Mouse (Mus musculus): ENCODE measurements around the gene Cdyl. TPM values are rescaled to one million over a fixed set of nuclear protein-coding genes. Genes with fewer than 3 reads are reported as not detected.

Gene Cdyl
- polyA plus RNA-seq, 1 experiment from 2014 or later, result 8.2 TPM

DNA sequence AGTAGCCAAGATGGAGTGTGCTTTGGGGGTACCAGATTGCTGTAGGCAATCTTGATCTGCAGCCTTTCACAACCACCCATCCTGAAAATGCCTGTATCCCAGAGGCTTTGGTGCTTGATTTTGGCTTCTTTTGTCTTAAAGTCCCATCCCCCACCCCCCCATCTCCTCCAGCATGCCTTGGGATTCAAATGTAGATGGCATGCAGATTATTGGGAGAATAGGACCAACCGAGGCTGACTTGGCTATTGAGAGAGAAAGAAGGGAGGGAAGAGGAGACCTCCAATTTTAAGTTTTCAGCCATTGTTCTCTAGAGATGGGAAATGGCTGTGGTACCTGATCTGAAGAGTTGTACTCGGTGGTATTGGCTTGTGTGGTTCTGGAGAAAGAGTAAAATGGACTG lies 78.6 kb downstream of the Cdyl start:
- no peak for ATAC-seq (ENCODE audit: low FRiP score, low TSS enrichment)
- H3K27ac ChIP-seq (ENCODE audit: low read length), result no peak overlapping the region
- peaks cover 11% of the 10 kb centered on the region for H3K27me3 ChIP-seq (ENCODE audit: insufficient read depth, low read length)
- 35% methylated on average over 2 of the region's 2 CpGs for WGBS
- H3K4me1 ChIP-seq (ENCODE audit: insufficient read depth, low read length), result peaks cover 6% of the 10 kb centered on the region
- H3K4me2 ChIP-seq (replicated peaks; ENCODE audit: low read depth, low read length), result no peak overlapping the region
- no peak overlapping the region for H3K9ac ChIP-seq (replicated peaks; ENCODE audit: low read length)
- H3K4me3 ChIP-seq (ENCODE audit: low read length), result no peak overlapping the region
- H3K36me3 ChIP-seq (ENCODE audit: insufficient read depth, low read length), result no peaks in the 10 kb centered on the region
- no peaks in the 10 kb centered on the region for H3K9me3 ChIP-seq (ENCODE audit: low read length)

DNA sequence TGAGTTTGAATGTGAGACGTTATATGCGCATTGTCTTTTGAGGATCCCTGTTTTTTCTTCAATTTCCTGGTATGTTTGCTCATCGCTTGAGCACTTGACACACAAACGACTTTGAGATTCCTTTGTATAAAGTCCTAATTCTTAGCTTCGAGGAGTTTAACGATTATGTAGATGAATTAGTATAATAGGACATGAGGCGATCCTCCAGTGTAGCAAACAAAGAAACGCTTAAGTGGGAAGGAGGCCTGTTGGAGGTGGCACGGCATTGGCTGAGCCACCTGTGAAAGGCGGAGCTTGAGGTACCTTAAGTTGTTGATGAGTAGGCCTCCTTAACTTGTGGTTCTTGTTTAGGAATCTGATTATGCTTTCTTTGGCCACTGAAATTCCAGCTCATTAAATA lies 79.8 kb downstream of the Cdyl start:
- H3K27me3 ChIP-seq (ENCODE audit: insufficient read depth, low read length), result peaks cover 11% of the 10 kb centered on the region
- H3K9ac ChIP-seq (replicated peaks; ENCODE audit: low read length), result no peak overlapping the region
- no peak for ATAC-seq (ENCODE audit: low FRiP score, low TSS enrichment)
- H3K36me3 ChIP-seq (ENCODE audit: insufficient read depth, low read length), result no peaks in the 10 kb centered on the region
- H3K4me2 ChIP-seq (replicated peaks; ENCODE audit: low read depth, low read length), result no peak overlapping the region
- no peak overlapping the region for H3K4me3 ChIP-seq (ENCODE audit: low read length)
- H3K9me3 ChIP-seq (ENCODE audit: low read length), result no peaks in the 10 kb centered on the region
- peaks cover 12% of the 10 kb centered on the region for H3K4me1 ChIP-seq (ENCODE audit: insufficient read depth, low read length)
- H3K27ac ChIP-seq (ENCODE audit: low read length), result no peak overlapping the region
- 34% methylated on average over 10 of the region's 10 CpGs for WGBS

DNA sequence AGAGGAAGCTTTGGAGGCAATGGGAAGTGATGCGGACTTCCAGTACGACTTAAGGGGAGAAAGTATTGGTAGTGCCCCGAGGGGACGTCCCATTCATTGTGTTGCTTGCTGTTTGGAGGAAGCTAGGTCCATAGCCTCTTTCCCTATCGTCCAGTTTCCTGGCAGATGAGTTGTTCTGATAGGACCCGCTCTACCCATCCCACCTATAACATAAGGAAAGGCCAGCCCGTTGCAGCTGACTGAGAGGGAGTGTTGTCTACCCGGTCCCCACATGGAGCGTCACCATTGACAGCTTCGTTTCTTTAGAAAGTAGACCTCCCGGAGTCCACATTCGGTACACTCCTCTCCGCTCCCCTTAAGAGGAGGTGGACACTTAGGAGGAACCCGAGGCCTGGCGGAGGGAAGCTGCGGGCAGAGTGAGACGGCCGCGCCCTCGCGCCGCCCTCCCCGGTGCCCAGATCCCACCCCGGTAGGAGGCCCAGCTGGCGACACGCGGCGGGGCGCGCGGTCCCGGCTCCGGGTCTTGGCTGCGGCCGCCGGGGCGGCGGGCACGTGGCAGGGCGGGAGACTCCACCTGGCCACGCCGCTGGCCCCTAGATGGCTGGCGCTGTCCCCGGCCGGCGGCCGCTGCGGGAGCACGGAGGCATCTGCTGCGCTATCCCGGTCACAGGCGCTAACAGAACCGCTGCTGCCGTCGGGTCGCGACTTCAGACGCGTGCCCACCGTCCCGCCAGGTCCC lies 80.8 kb downstream of the Cdyl start:
- under 1% methylated on average over 61 of the region's 61 CpGs for WGBS

DNA sequence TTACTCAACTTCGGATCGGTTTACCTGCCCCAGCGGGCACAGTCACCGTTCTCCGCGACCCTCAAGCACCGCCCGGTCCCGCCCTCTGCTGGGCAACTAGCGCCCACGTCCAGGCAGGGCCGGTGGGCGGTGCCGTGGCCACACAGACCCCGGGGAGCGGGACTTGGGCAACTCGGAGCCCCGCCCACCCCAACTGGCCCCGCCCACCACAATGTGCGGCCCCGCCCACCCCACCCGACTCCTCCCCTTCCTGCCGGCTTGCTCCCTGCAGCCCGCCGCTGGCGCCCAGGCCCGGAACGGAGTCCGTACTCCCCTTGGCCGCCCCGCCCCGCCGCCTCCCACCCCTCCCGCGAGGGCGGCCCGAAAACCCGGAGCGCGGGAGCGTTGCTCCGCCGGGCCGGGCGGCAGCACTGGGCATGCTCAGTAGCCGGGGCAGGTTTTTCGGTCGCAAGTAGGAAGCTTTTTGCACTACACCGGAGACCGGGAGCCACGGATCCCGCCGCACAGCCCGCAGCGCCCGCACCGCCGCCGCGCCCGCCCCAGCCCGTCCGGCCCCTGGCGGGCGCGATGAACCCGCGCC lies 81.5 kb downstream of the Cdyl start:
- peak; percentile 97 for ATAC-seq (ENCODE audit: low FRiP score, low TSS enrichment)
- under 1% methylated on average over 53 of the region's 68 CpGs for WGBS

More for the DNA sequence above, 80.8 kb downstream of the Cdyl start:
- Histone ChIP-seq H3K27ac (ENCODE audit: low read length) (peak overlapping the region; percentile 32; the same call in 1 of the 2 replicates), H3K9me3 (ENCODE audit: low read length) (peaks cover under 1% of the 10 kb centered on the region; the same call in 1 of the 2 replicates), H3K4me3 (ENCODE audit: low read length) (peak overlapping the region; percentile 83), H3K27me3 (ENCODE audit: insufficient read depth, low read length) (peaks cover 11% of the 10 kb centered on the region), H3K36me3 (ENCODE audit: insufficient read depth, low read length) (no peaks in the 10 kb centered on the region), H3K4me2 (replicated peaks; ENCODE audit: low read depth, low read length) (peak overlapping the region; percentile 76), H3K4me1 (ENCODE audit: insufficient read depth, low read length) (peaks cover 12% of the 10 kb centered on the region), H3K9ac (replicated peaks; ENCODE audit: low read length) (peak overlapping the region; percentile 63)
- ATAC-seq (ENCODE audit: low FRiP score, low TSS enrichment), result peak; percentile 90

DNA sequence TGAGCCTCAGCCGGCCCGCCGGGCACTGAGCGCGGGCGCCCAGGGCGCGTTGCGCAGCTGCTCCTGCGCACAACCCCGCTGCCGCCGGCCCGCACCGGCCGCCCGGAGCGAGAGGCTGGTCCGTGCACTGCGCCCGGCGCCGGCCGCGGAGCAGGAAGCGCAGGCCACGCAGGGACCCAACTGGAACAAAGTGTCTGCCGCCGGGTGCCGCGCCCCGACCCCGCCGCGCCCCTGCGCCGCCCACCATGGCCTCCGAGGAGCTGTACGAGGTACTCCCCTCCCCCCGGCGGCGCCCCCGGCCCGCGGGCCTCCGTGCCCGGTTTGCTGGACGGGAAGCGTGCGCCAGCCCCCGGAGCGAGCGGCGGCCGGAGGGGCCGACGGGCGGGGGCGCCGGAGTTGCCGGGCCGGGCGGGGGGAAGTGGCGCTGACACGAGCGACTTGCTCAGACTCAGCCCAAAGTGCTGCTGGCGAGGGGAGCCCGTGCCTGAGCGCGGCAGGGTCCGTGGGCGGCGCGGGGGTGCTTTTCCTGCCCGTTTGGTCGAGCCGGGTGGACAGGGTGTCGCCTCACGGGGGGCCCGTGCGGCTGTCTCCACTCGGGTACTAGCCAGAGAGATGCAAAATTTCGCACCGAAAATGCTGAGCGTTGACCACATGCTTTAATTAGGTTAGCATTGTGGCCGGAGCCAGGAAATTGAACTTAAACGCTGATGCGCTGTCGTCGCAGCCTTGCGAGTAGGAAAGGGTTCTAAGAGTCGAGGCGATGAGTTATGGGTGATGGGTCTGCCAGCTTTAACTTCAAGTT lies 82.2 kb downstream of the Cdyl start:
- H3K4me1 ChIP-seq (ENCODE audit: insufficient read depth, low read length), result peaks cover 12% of the 10 kb centered on the region
- H3K4me2 ChIP-seq (replicated peaks; ENCODE audit: low read depth, low read length), result peak overlapping the region; percentile 76
- H3K4me3 ChIP-seq (ENCODE audit: low read length), result peak overlapping the region; percentile 83
- peaks cover 14% of the 10 kb centered on the region for H3K9me3 ChIP-seq (ENCODE audit: low read length)
- peak overlapping the region; percentile 91 for H3K9ac ChIP-seq (replicated peaks; ENCODE audit: low read length)
- 0% methylated on average over 80 of the region's 93 CpGs for WGBS
- H3K36me3 ChIP-seq (ENCODE audit: insufficient read depth, low read length), result peaks cover 12% of the 10 kb centered on the region
- peak overlapping the region; percentile 86 for H3K27ac ChIP-seq (ENCODE audit: low read length)
- ATAC-seq (ENCODE audit: low FRiP score, low TSS enrichment), result peak; percentile 75
- H3K27me3 ChIP-seq (ENCODE audit: insufficient read depth, low read length), result peaks cover 11% of the 10 kb centered on the region

More for the DNA sequence above, 81.5 kb downstream of the Cdyl start:
- Histone ChIP-seq H3K4me2 (replicated peaks; ENCODE audit: low read depth, low read length) (peak overlapping the region; percentile 76), H3K27me3 (ENCODE audit: insufficient read depth, low read length) (peaks cover 11% of the 10 kb centered on the region), H3K4me1 (ENCODE audit: insufficient read depth, low read length) (peaks cover 12% of the 10 kb centered on the region), H3K4me3 (ENCODE audit: low read length) (peak overlapping the region; percentile 83), H3K9ac (replicated peaks; ENCODE audit: low read length) (peak overlapping the region; percentile 91), H3K36me3 (ENCODE audit: insufficient read depth, low read length) (peaks cover 5% of the 10 kb centered on the region), H3K9me3 (ENCODE audit: low read length) (peaks cover 7% of the 10 kb centered on the region), H3K27ac (ENCODE audit: low read length) (peak overlapping the region; percentile 86)

DNA sequence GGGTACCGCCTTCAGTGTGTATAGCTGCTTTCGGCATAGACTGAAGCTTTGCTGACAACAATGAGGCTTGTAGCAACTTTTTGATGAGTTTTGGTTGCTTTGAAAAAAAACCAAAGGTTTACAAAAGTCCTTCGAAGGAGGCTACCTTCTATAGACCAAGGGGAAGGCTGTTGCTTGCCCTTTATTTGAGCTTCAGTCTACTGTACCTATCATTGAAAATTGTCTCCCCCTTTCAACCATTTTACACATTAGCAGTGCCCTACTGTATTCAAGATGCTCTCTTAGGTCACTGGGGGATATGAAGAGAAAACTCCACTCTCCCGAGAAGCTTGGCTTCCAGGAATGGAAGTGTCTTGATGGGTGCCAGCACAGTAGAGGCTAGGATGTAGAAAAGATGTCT lies 83.1 kb downstream of the Cdyl start:
- Histone ChIP-seq H3K9me3 (ENCODE audit: low read length) (peaks cover 21% of the 10 kb centered on the region), H3K27me3 (ENCODE audit: insufficient read depth, low read length) (peaks cover 11% of the 10 kb centered on the region), H3K27ac (ENCODE audit: low read length) (no peak overlapping the region; the same call in 1 of the 2 replicates), H3K4me1 (ENCODE audit: insufficient read depth, low read length) (peaks cover 12% of the 10 kb centered on the region), H3K9ac (replicated peaks; ENCODE audit: low read length) (peak overlapping the region; percentile 91), H3K4me2 (replicated peaks; ENCODE audit: low read depth, low read length) (peak overlapping the region; percentile 76), H3K36me3 (ENCODE audit: insufficient read depth, low read length) (peaks cover 12% of the 10 kb centered on the region), H3K4me3 (ENCODE audit: low read length) (peak overlapping the region; percentile 83)
- no peak for ATAC-seq (ENCODE audit: low FRiP score, low TSS enrichment)
- 31% methylated on average over 4 of the region's 4 CpGs for WGBS

DNA sequence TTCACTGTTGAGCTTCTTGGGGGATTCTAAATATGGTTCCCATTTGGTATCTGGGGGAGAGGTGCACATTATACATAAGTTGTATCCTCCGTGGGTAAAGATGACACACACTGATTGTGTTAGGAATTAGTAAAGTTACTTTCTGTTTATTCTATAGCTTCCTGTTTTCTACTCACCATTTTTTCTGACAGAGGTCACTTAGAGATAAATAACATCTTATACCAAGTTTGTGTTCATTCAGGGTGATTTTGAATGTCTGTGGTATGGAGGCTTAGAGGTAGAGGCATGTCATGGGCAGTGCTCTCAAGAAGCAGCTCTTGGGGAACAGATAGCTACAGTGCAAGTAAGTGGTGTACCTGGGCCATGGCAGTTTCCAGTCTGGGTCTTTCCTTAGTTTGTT lies 83.6 kb downstream of the Cdyl start:
- Histone ChIP-seq H3K4me1 (ENCODE audit: insufficient read depth, low read length) (peaks cover 12% of the 10 kb centered on the region), H3K27ac (ENCODE audit: low read length) (no peak overlapping the region), H3K9me3 (ENCODE audit: low read length) (peaks cover 23% of the 10 kb centered on the region), H3K36me3 (ENCODE audit: insufficient read depth, low read length) (peaks cover 12% of the 10 kb centered on the region), H3K4me3 (ENCODE audit: low read length) (peak overlapping the region; percentile 83), H3K4me2 (replicated peaks; ENCODE audit: low read depth, low read length) (peak overlapping the region; percentile 76), H3K27me3 (ENCODE audit: insufficient read depth, low read length) (peaks cover 11% of the 10 kb centered on the region), H3K9ac (replicated peaks; ENCODE audit: low read length) (peak overlapping the region; percentile 91; the same call in 1 of the 2 replicates)
- no peak for ATAC-seq (ENCODE audit: low FRiP score, low TSS enrichment)
- 40% methylated on average over 1 of the region's 1 CpGs for WGBS

DNA sequence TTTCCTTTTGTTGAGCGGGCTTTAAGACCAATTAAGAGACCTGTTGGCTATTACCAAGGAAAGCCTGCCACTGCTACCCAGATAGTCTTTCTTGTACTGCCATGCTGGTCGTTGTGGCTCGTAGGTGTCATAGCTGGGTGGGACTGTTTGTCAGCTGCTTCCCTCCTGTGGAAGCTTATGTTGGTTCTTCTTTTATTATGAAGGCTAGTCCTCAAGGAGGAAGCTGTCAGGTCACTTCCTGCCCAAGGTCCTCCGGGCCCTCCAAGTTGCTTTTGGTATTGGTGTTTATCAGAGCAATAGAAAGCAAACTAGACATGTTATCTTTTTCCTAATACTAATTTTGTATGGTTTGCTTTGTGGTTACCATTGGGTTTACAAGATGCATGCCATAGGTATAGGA lies 89.6 kb downstream of the Cdyl start:
- Histone ChIP-seq H3K4me2 (replicated peaks; ENCODE audit: low read depth, low read length) (no peak overlapping the region), H3K9me3 (ENCODE audit: low read length) (peaks cover 28% of the 10 kb centered on the region), H3K4me1 (ENCODE audit: insufficient read depth, low read length) (0 out of 2 replicates have a peak, but pooled peaks cover 4% of the 10 kb centered on the region), H3K36me3 (ENCODE audit: insufficient read depth, low read length) (peaks cover 12% of the 10 kb centered on the region), H3K27ac (ENCODE audit: low read length) (no peak overlapping the region), H3K9ac (replicated peaks; ENCODE audit: low read length) (no peak overlapping the region), H3K4me3 (ENCODE audit: low read length) (no peak overlapping the region), H3K27me3 (ENCODE audit: insufficient read depth, low read length) (no peaks in the 10 kb centered on the region)
- 85% methylated on average over 4 of the region's 4 CpGs for WGBS
- ATAC-seq (ENCODE audit: low FRiP score, low TSS enrichment), result no peak

DNA sequence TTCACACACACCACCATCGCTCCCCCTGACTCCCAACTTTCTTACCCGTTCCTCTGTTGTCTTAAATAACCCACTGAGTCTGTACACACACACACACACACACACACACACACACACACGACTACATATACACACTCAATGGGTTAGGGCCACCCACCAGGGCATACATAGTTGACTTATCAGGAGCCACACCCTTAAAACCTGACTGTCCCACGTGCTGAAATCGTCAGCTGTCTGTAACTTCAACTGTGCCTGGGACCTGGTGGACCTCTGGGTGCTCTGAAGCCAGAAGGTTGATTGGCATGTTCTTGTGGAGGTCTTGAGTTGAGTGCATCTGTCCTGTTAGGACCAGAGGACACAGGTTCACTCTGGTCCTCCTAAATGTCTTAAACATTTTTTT lies 90.0 kb downstream of the Cdyl start:
- Histone ChIP-seq H3K27ac (ENCODE audit: low read length) (no peak overlapping the region), H3K4me3 (ENCODE audit: low read length) (no peak overlapping the region), H3K36me3 (ENCODE audit: insufficient read depth, low read length) (peaks cover 12% of the 10 kb centered on the region), H3K27me3 (ENCODE audit: insufficient read depth, low read length) (no peaks in the 10 kb centered on the region), H3K4me1 (ENCODE audit: insufficient read depth, low read length) (0 out of 2 replicates have a peak, but pooled peaks cover 8% of the 10 kb centered on the region), H3K9ac (replicated peaks; ENCODE audit: low read length) (no peak overlapping the region), H3K4me2 (replicated peaks; ENCODE audit: low read depth, low read length) (no peak overlapping the region), H3K9me3 (ENCODE audit: low read length) (peaks cover 28% of the 10 kb centered on the region)
- 84% methylated on average over 5 of the region's 5 CpGs for WGBS
- no peak; the same call in 1 of the 2 replicates for ATAC-seq (ENCODE audit: low FRiP score, low TSS enrichment)
